Mouse (Mus musculus): Measurements from ENCODE around the gene Lats2.

GRCm38 (mm10) chr14:57675481-57675880 lies 82.7 kb downstream of the Lats2 start:
- TF ChIP-seq POLR2A (IDR thresholded peaks at IDR 0.05; ENCODE audit: low read depth, low read length) (no peak), CTCF (IDR thresholded peaks at IDR 0.05; ENCODE audit: extremely low read depth, insufficient read depth, insufficient read length, insufficient replicate concordance) (no peak)
